Mouse (Mus musculus): ENCODE results near the gene Obsl1.

Obsl1 gene

DNA sequence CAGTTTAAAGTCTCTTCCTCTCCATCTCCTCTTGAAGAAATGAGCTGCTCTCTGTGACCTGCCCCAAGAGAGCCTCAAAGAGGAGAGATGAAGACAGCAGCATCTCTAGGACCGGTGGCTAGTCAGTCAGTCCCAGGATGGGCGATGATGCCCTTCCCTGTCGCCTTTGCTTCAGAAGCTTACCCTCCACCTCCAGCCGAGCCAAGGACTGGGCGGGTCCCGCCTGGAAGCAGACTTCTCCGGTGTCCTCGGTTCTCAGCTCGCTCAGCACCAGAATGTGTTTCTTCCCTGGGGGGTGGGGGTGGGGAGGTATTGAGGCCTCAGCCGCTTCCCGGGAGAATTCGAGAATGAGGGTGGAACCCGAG, 19.2 kb downstream of the Obsl1 start:
- no peak for DNase-seq (ENCODE audit: low spot score in 2 of 2)

DNA sequence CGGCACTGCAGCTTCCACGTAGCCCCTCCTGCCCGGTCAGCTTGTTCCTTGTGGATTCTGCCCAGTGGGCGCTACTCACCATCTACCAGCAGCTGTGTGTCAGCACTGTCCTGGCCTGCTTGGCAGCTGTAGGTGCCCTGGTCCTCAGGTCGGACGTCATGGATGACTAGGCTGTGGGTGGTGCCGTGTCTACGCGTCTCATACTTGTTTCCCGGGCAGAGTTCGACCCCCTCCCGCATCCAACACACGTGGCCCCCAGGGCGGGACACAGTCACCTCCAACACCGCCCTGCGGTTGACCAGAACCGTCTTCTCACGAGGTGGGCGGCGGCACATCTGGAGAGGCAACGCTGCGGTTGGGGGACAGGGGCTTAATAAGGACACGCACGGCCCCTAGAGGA, 19.7 kb downstream of the Obsl1 start:
- DNase-seq (ENCODE audit: low spot score in 2 of 2), result no peak

GRCm38 (mm10) chr1:75480735-75481134, 25.5 kb downstream of the Obsl1 start:
- no peak for DNase-seq (ENCODE audit: low spot score in 2 of 2)

GRCm38 (mm10) chr1:75480036-75480435, 26.2 kb downstream of the Obsl1 start:
- DNase-seq (ENCODE audit: low spot score in 2 of 2), result no peak

- DNase-seq (ENCODE audit: low spot score in 2 of 2), result no peak
Measured at GRCm38 (mm10) chr1:75479635-75479989, 26.6 kb downstream of the Obsl1 start.

DNA sequence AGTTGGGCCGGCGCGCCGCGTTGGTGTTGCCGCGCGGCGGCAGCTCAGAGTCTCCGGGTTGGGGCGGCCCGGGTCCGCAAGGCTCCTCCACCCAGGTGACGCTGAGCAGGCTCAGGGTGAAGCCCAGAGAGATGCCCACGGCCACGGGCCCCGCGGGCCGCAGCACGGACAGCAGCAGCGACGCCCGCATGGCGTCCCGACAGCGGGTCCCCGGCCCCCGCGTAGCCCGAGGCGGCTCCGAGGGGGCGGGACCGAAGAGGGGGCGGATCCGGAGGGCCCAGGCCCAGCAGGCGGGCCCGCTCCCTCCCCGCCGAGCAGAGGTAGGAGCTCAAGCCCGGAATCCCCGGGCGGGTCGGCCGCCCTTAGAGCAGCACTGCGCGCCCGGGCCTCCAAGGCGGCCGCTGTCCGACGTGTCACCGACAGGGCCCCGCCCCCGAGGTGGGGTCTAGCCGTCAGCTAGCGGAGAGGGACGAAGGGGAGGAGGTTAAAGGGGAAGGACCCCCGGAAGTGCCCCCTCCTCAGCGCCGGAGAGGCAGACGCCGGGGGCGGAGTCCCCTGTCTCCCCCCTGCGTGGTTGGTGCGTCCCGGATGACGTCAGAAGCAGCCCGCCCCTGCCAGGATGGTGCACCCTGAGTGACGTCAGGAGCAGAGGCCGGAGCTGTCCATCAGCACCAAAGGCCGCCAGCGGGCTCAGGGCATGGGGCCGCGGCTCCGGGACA, 27.2 kb downstream of the Obsl1 start, which contains the start of the genes Chpf and Tmem198:
Gene Chpf, minus strand, starts transcription at position 392 of the 719 bp plus-strand sequence.
Gene Tmem198, plus strand, starts transcription at position 617 of the 719 bp plus-strand sequence.
- peak; percentile 88 to 94 for DNase-seq (ENCODE audit: low spot score in 2 of 2)

DNA sequence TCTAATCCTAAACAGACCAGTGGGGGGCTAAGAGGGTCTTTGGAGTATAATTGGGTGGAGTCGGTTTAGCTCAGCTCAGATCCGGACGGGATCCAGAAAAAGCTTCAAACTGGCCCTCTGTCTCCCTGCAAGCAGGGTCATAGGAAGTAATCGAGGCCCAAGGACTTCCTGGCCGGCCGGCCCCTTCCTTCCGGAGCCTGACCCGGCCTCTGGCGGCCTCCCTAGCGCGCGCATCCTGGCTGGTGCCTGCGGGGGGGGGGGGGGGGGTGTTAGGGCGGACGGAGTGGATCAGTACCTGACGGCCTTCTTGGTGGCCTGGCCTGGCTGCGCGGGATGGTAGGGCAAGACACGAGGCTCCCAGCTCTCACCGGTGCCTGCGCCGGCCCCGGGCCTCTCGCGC, 27.8 kb downstream of the Obsl1 start:
- DNase-seq (ENCODE audit: low spot score in 2 of 2), result no peak

DNA sequence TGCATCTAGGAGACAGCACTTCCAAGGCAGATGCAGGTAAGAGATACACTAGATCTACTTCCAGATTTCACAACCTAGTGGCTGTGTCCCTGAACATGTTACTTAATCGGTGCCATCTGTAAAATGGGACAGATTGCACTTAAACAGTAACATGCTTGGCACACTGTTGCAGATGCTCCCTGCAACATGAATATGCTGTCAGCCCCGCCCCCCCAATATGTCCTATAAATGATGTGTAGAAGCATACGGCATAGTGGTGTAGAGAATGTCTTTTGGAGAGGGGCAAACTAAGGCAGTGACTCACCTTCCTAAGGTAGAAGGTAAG, 28.3 kb downstream of the Obsl1 start:
- no peak for DNase-seq (ENCODE audit: low spot score in 2 of 2)

DNA sequence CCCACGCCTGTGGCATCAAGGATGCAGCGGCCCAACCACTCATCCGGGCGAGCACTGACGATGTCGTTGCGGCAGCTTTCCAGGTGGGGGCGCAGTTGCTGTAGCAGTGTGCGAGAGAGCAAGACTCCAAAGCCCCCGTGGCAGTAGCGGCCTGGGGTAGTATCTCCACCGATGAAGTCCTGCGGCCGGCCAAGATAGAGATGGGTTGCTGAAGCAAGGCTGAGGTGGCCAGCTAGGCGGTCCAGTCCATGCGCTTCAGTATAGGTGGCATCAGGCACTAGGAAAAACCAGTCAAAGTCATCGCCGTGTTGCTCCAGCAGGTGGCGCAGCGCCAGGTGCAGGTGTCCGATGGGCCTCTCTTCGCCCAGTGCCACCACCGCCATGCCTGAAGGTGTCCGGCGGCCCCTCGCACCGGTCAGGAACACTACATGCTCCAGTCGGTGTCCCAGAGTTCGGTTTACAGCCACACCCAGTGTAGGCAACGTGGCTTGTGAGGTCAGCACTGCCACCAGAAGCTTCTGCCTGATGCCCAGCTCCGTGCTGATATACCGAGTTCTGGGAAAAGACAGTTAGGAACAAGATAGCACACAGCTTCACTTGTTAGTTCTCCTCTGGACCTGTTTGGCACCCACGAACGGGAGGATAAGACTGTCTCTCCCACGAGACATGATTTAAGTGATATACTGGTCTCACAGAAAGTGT, 28.8 kb downstream of the Obsl1 start:
- peak; percentile 79 to 80 for DNase-seq (ENCODE audit: low spot score in 2 of 2)

DNA sequence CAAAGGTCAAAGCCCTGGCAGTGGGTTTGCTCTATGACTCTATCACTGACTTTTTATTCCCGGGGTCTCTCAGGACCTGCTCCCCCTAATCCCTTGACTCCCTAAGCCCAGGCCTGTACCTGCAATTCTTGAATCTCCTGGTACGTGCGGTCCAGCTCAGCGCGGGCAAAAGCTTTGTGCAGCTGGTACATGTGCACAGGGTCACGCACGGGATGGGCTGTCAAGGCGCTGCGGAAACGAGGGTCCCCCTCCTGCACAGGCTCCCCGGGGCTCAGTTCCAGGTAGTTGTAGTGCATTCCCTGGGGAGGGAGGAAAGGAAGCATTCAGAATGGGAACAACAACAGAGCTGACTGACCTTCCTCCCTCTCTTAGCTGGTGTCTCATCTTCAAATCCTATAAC, 29.8 kb downstream of the Obsl1 start:
- DNase-seq (ENCODE audit: low spot score in 2 of 2), result no peak

- no peak for DNase-seq (ENCODE audit: low spot score in 2 of 2)
Measured at GRCm38 (mm10) chr1:75469287-75469825, 36.9 kb downstream of the Obsl1 start.

- DNase-seq (ENCODE audit: low spot score in 2 of 2), result peak; percentile 70 to 80
Measured at GRCm38 (mm10) chr1:75467215-75467927, 38.9 kb downstream of the Obsl1 start.

GRCm38 (mm10) chr1:75463652-75464204, 42.5 kb downstream of the Obsl1 start:
- DNase-seq (ENCODE audit: low spot score in 2 of 2), result no peak

GRCm38 (mm10) chr1:75462636-75463035, 43.6 kb downstream of the Obsl1 start:
- DNase-seq (ENCODE audit: low spot score in 2 of 2), result no peak

DNA sequence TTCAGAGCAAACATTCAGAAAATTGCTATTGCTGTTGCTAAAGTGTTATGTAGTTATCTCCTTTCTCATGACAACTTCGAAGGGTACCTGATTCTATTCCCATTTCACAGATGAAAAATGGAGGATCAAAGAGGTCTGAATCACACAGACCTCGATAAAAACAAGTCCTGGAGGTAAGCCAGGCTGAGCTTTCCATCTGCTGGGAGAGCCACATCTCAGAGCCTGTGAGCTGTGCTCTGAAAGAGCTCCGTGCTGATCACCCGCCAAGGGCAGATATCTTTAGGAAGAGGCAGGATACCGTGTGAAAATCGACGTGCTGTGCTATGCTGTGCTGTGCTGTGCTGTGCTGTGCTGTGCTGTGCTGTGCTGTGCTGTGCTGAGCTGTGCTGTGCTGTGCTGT, 46.0 kb downstream of the Obsl1 start:
- no peak for DNase-seq (ENCODE audit: low spot score in 2 of 2)

DNA sequence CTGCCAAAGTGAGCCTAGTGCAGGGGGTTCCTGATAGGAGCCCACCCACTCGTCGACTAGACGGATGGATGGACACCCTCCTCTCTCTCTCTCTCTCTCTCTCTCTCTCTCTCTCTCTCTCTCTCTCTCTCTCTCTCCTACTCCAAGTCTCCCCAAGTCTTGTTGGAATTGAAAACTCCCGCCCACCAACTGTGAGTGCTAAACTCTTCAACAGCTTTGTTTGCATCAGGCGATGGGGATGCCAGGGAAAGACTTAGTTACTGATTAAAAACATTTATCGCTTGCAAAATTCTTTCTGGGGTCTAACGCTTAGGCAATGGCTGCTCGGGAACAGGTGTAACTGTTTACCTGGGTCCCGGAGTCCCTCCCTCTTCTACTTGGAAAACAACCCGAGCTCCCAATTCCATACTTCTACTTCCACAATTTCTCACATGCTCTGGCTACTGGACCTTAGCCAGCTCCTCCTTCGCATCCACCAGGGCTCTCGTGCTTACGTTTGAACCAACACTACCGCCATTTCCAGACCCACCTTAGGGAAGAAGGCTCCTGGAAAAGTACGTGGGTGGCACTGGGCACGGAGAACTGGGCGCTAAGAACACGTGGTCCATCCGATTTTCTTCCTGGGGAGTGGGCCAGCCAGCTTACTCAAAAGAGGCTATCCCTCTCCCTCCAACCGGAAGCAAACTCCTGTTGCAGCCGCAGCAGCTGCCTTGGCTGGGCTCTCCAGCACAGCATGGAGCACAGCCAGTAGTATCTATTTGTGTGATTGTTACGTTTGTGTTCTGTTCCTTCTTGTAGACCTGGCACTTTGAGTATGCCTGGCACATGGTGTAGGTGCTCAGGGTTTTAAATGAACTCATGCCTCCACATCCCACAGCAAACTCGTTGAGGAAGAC, 47.2 kb downstream of the Obsl1 start:
- no peak for DNase-seq (ENCODE audit: low spot score in 2 of 2)

DNA sequence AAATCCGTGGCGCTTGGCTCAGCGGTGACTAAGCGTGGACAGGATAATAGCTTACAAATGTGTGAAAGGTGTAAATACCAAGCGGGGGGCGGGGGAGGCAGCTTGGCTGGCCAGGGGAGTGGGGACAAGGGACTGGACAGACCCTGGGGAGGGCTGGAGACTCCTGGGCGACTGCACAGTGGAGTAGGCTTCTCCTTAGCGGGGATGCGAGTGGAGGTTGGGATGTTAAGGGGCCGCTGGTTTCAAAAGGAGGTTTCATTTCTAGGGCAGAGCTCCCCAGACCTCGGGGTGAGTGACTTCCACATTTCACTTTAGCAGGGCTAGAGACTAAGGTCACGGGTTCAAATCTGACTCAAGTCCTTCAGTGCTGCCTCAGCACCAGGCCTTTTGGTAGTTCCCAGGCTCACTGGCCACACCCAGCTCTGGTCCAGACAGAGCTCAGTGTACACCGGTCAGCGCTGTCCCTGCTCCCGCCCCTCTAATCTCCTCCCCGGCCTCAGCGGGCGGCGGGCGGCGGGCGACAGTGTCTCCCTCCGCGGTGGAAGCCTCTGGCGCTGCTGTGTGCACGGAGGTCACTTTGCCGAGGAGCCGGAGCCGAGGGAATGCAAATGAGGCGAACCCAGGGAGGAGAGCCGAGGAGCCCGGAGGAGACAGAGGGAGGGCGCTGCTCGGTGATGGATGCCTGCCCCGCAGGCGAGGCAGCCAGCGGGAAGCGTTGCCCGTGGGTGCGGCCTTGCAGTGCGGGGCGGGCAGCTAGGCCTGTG, 48.0 kb downstream of the Obsl1 start:
- peak; percentile 33 to 40 for DNase-seq (ENCODE audit: low spot score in 2 of 2)

DNA sequence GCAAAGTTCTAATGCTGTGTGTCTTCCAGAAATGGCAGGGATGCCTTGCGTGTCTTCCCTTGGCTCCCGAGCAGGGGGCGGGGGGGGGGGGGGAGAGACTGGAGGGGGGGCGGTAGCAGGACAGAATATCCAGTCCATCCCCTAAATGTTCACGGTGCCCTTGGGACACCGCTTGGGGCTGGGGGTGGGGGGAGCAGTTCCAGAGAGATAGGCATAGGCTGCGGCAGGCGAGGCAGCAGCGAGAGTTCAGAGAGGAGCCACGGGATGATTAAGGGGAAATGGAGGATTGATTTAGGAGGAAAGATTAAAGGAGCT, 48.6 kb downstream of the Obsl1 start:
- DNase-seq (ENCODE audit: low spot score in 2 of 2), result no peak

- no peak for DNase-seq (ENCODE audit: low spot score in 2 of 2)
Measured at GRCm38 (mm10) chr1:75456746-75457564, 49.3 kb downstream of the Obsl1 start.

GRCm38 (mm10) chr1:75455948-75456347, 50.3 kb downstream of the Obsl1 start:
- no peak for DNase-seq (ENCODE audit: low spot score in 2 of 2)
